Mouse (Mus musculus) embryonic facial prominence, embryonic 12.5 days (tissue): Measurements from ENCODE around the gene Rpl18a. TPM values are rescaled to one million over a fixed set of nuclear protein-coding genes. Genes with fewer than 3 reads are reported as not detected.
A peak's percentile ranks its signal among the peaks of the same experiment; 100 is the strongest.

Experiments used
- ATAC-seq: fragments of 200-750 bp; cut with Nextera tagmentation; 2 replicates; pipeline ENCODE4 v1.8.0; 2017; ENCODE audit not compliant: insufficient number of reproducible peaks, insufficient read depth, low FRiP score, low TSS enrichment
- H3K27ac ChIP-seq: fragments of 300-500 bp; sonication (generic); 2 replicates; pipeline ENCODE4 v1.5.1; 2016; ENCODE audit warnings: mild to moderate bottlenecking
- H3K27me3 ChIP-seq: fragments of 300-500 bp; sonication (generic); 2 replicates; pipeline ENCODE4 v1.6.1; 2016; ENCODE audit warnings: mild to moderate bottlenecking, moderate library complexity
- H3K36me3 ChIP-seq: fragments of 300-500 bp; sonication (generic); 2 replicates; pipeline ENCODE4 v1.6.1; 2016; ENCODE audit warnings: mild to moderate bottlenecking
- H3K4me1 ChIP-seq: fragments of 300-500 bp; sonication (generic); 2 replicates; pipeline ENCODE4 v1.6.1; 2016
- H3K4me2 ChIP-seq: fragments of 300-500 bp; sonication (generic); replicated peaks from 2 replicates; pipeline ENCODE4 v1.6.1; 2016; ENCODE audit warnings: mild to moderate bottlenecking, moderate library complexity
- H3K4me3 ChIP-seq: fragments of 300-500 bp; sonication (generic); 2 replicates; pipeline ENCODE4 v1.5.1; 2016; ENCODE audit warnings: mild to moderate bottlenecking
- H3K9ac ChIP-seq: fragments of 300-500 bp; sonication (generic); 2 replicates; pipeline ENCODE4 v1.6.1; 2016; ENCODE audit warnings: mild to moderate bottlenecking, moderate library complexity
- H3K9me3 ChIP-seq: fragments of 300-500 bp; sonication (generic); 2 replicates; pipeline ENCODE4 v1.6.1; 2016; ENCODE audit warnings: mild to moderate bottlenecking, moderate library complexity
- WGBS: fragments of 180-500 bp; shearing (Covaris S2); methylation state at CpG from one replicate; pipeline ENCODE4 v1.1.7; 2016; 5-methylcytosine and 5-hydroxymethylcytosine counted together
- polyA plus RNA-seq: library from polyadenylated mRNA; unstranded; fragments of >200 nt; fragmentation: Nextera tagmentation; extraction: Ambion mirVana; gene quantifications from 2 replicates; pipeline ENCODE4 v1.2.1, GENCODE M21; 2016

Gene Rpl18a
- polyA plus RNA-seq, 1 experiment from 2014 or later, result 3,568 TPM

- H3K27ac ChIP-seq, result peak overlapping the region; percentile 90
- peak; percentile 83 for ATAC-seq
- H3K36me3 ChIP-seq, result 0 out of 2 replicates have a peak, but pooled peaks cover 6% of the 10 kb centered on the region
- H3K4me3 ChIP-seq, result peak overlapping the region; percentile 45
- peaks cover 22% of the 10 kb centered on the region for H3K27me3 ChIP-seq
- peak overlapping the region; percentile 60 for H3K9ac ChIP-seq
- H3K4me2 ChIP-seq, result peak overlapping the region; percentile 92
- no peaks in the 10 kb centered on the region for H3K9me3 ChIP-seq
- H3K4me1 ChIP-seq, result peaks cover 54% of the 10 kb centered on the region
- WGBS, result under 1% methylated on average over 46 of the region's 46 CpGs
Observed at GRCm38 (mm10) chr8:70865350-70866000, 31.7 kb downstream of the Rpl18a start.

GRCm38 (mm10) chr8:70864712-70865221 is 32.4 kb downstream of the Rpl18a start:
- WGBS, result 1% methylated on average over 24 of the region's 24 CpGs
- H3K4me3 ChIP-seq, result peak overlapping the region; percentile 45
- 0 out of 2 replicates have a peak, but pooled peaks cover 6% of the 10 kb centered on the region for H3K36me3 ChIP-seq
- peak overlapping the region; percentile 60 for H3K9ac ChIP-seq
- no peaks in the 10 kb centered on the region for H3K9me3 ChIP-seq
- H3K4me2 ChIP-seq, result peak overlapping the region; percentile 92
- H3K27me3 ChIP-seq, result peaks cover 22% of the 10 kb centered on the region
- peaks cover 54% of the 10 kb centered on the region for H3K4me1 ChIP-seq
- ATAC-seq, result no peak
- H3K27ac ChIP-seq, result peak overlapping the region; percentile 90

GRCm38 (mm10) chr8:70863956-70864711 is 33.1 kb downstream of the Rpl18a start:
- ATAC-seq, result no peak
- 2% methylated on average over 44 of the region's 46 CpGs for WGBS

GRCm38 (mm10) chr8:70862824-70863641 is 34.2 kb downstream of the Rpl18a start, which contains the start of gene Kcnn1:
TSS of gene Kcnn1 (minus strand) at chr8:70863258.
- peak within 1 kb of the TSS; percentile 90 for H3K27ac ChIP-seq

More at GRCm38 (mm10) chr8:70863956-70864711, 33.1 kb downstream of the Rpl18a start:
- no peaks in the 10 kb centered on the region for H3K9me3 ChIP-seq
- H3K4me3 ChIP-seq, result peak overlapping the region; percentile 45
- 0 out of 2 replicates have a peak, but pooled peaks cover 6% of the 10 kb centered on the region for H3K36me3 ChIP-seq
- H3K27ac ChIP-seq, result peak overlapping the region; percentile 90
- H3K9ac ChIP-seq, result peak overlapping the region; percentile 61
- H3K4me1 ChIP-seq, result peaks cover 51% of the 10 kb centered on the region
- H3K27me3 ChIP-seq, result peaks cover 22% of the 10 kb centered on the region
- peak overlapping the region; percentile 92 for H3K4me2 ChIP-seq

GRCm38 (mm10) chr8:70857516-70857915 is 39.7 kb downstream of the Rpl18a start:
- peaks cover 14% of the 10 kb centered on the region for H3K27me3 ChIP-seq
- 2% methylated on average over 4 of the region's 4 CpGs for WGBS
- H3K4me2 ChIP-seq, result peak overlapping the region; percentile 91; the same call in 1 of the 2 replicates
- H3K4me1 ChIP-seq, result peaks cover 22% of the 10 kb centered on the region
- H3K27ac ChIP-seq, result 0 out of 2 replicates have a peak overlapping the region, but pooled peaks have one; percentile 26
- H3K4me3 ChIP-seq, result no peak overlapping the region
- no peak for ATAC-seq
- H3K9me3 ChIP-seq, result no peaks in the 10 kb centered on the region
- no peaks in the 10 kb centered on the region for H3K36me3 ChIP-seq
- 0 out of 2 replicates have a peak overlapping the region, but pooled peaks have one; percentile 15 for H3K9ac ChIP-seq

More at GRCm38 (mm10) chr8:70862824-70863641, 34.2 kb downstream of the Rpl18a start, which contains the start of gene Kcnn1:
- Histone ChIP-seq H3K9ac (peak within 1 kb of the TSS; percentile 61), H3K27me3 (peaks cover 22% of the 10 kb centered on the region), H3K4me3 (peak within 1 kb of the TSS; percentile 45), H3K9me3 (no peaks in the 10 kb centered on the region), H3K36me3 (0 out of 2 replicates have a peak, but pooled peaks cover 3% of the 10 kb centered on the region), H3K4me1 (peaks cover 41% of the 10 kb centered on the region), H3K4me2 (peak within 1 kb of the TSS; percentile 92)
- under 1% methylated on average over 55 of the region's 55 CpGs for WGBS
- no peak for ATAC-seq

- Histone ChIP-seq H3K4me2 (peak overlapping the region; percentile 91), H3K36me3 (no peaks in the 10 kb centered on the region), H3K27me3 (peaks cover 5% of the 10 kb centered on the region), H3K27ac (no peak overlapping the region), H3K4me3 (peak overlapping the region; percentile 47), H3K9ac (peak overlapping the region; percentile 48), H3K9me3 (no peaks in the 10 kb centered on the region), H3K4me1 (peaks cover 17% of the 10 kb centered on the region)
- 6% methylated on average over 33 of the region's 33 CpGs for WGBS
- peak; percentile 49; the same call in 1 of the 2 replicates for ATAC-seq
Observed at GRCm38 (mm10) chr8:70856541-70857197, 40.5 kb downstream of the Rpl18a start.

GRCm38 (mm10) chr8:70856028-70856427 is 41.2 kb downstream of the Rpl18a start:
- peak overlapping the region; percentile 47; the same call in 1 of the 2 replicates for H3K4me3 ChIP-seq
- H3K27me3 ChIP-seq, result no peaks in the 10 kb centered on the region; the same call in 1 of the 2 replicates
- no peak overlapping the region; the same call in 1 of the 2 replicates for H3K4me2 ChIP-seq
- H3K9ac ChIP-seq, result peak overlapping the region; percentile 48; the same call in 1 of the 2 replicates
- H3K9me3 ChIP-seq, result no peaks in the 10 kb centered on the region
- no peak overlapping the region for H3K27ac ChIP-seq
- peaks cover 17% of the 10 kb centered on the region for H3K4me1 ChIP-seq
- H3K36me3 ChIP-seq, result no peaks in the 10 kb centered on the region
- ATAC-seq, result no peak
- 69% methylated on average over 5 of the region's 5 CpGs for WGBS

- Histone ChIP-seq H3K27ac (no peak overlapping the region), H3K36me3 (no peaks in the 10 kb centered on the region), H3K4me1 (peaks cover 17% of the 10 kb centered on the region), H3K27me3 (no peaks in the 10 kb centered on the region; the same call in 1 of the 2 replicates), H3K9me3 (no peaks in the 10 kb centered on the region), H3K4me3 (no peak overlapping the region), H3K9ac (no peak overlapping the region), H3K4me2 (no peak overlapping the region)
- WGBS, result 83% methylated on average over 2 of the region's 2 CpGs
- ATAC-seq, result no peak
Observed at GRCm38 (mm10) chr8:70853863-70854262, 43.3 kb downstream of the Rpl18a start.

GRCm38 (mm10) chr8:70852595-70853231 is 44.5 kb downstream of the Rpl18a start:
- Histone ChIP-seq H3K27me3 (no peaks in the 10 kb centered on the region; the same call in 1 of the 2 replicates), H3K9ac (no peak overlapping the region), H3K36me3 (no peaks in the 10 kb centered on the region), H3K4me3 (no peak overlapping the region), H3K4me1 (peaks cover 12% of the 10 kb centered on the region), H3K9me3 (no peaks in the 10 kb centered on the region), H3K4me2 (no peak overlapping the region), H3K27ac (no peak overlapping the region)
- 90% methylated on average over 41 of the region's 41 CpGs for WGBS
- no peak for ATAC-seq

GRCm38 (mm10) chr8:70851837-70852236 is 45.4 kb downstream of the Rpl18a start:
- ATAC-seq, result no peak
- 52% methylated on average over 6 of the region's 6 CpGs for WGBS

More at GRCm38 (mm10) chr8:70851837-70852236, 45.4 kb downstream of the Rpl18a start:
- no peaks in the 10 kb centered on the region for H3K9me3 ChIP-seq
- no peak overlapping the region for H3K4me2 ChIP-seq
- no peak overlapping the region for H3K27ac ChIP-seq
- H3K9ac ChIP-seq, result no peak overlapping the region
- H3K27me3 ChIP-seq, result no peaks in the 10 kb centered on the region; the same call in 1 of the 2 replicates
- no peaks in the 10 kb centered on the region for H3K36me3 ChIP-seq
- H3K4me1 ChIP-seq, result peaks cover 5% of the 10 kb centered on the region
- H3K4me3 ChIP-seq, result no peak overlapping the region
